Mouse (Mus musculus): ENCODE measurements at regions not wholly inside any gene's neighbourhood (a gene's known extent, or its start where the extent isn't known, plus 50 kb on each side); places are given as distances from the start of the nearest gene placed in this dataset.

DNA sequence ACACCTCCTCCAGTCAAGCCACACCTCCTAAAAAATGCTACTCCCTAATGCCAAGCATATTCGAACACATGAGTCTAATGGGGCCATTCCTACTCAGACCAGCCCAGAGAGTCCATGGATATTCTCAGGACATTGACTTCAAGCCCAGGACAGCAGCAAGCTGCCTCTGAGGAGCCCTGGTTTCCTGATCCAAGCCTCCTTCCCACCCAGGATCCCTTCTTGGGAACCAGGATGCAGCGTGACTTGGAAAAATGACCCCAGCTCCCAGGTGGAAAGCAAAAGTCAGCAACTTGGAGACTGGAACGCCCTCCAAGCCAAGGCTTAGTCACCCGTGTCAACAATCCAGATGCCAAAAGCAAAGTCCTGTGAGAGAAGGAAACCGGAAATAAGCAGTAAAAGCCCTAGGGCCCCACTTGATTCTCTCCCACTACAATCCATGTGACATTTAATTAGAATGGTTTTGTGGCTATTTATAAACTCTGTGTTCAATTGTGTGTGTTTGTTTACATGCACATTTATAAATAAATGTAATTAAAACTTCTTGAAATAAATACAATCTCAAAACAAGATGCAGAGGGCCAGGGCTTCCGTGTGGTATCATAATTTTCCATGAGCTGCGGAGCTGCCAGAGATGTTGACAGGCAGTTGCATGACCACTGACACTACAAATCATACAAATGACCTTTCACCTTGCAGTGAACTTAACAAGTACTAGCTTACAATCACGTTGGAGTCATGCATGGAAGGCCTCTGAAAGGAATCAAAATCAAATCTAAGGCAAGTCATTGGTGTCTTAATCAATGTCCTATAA, 227.2 kb downstream of the Tgfb2 start:
- TF ChIP-seq CTCF (conservative IDR thresholded peaks at IDR 0.05; ENCODE audit: low read length) (no peak), POU5F1 (IDR thresholded peaks at IDR 0.05; ENCODE audit: borderline replicate concordance, low read length) (no peak), NANOG (IDR thresholded peaks at IDR 0.05; ENCODE audit: borderline replicate concordance, low read length) (no peak)
